Mouse (Mus musculus) heart, embryonic 16.5 days (tissue): Measurements from ENCODE around the gene Best2. TPM values are rescaled to one million over a fixed set of nuclear protein-coding genes. Genes with fewer than 3 reads are reported as not detected.
A peak's percentile ranks its signal among the peaks of the same experiment; 100 is the strongest.

Experiments
- ATAC-seq: fragments of 200-750 bp; cut with Nextera tagmentation; replicated peaks from 2 replicates; pipeline ENCODE4 v1.8.0; 2017; ENCODE audit warnings: moderate number of reproducible peaks; ENCODE audit not compliant: insufficient read depth, low FRiP score; ENCODE audit errors: extremely low read depth
- H3K27ac ChIP-seq: fragments of 300-500 bp; sonication (generic); 2 replicates; pipeline ENCODE4 v1.5.1; 2014; ENCODE audit warnings: mild to moderate bottlenecking, low read length, control low read depth, moderate library complexity
- H3K27me3 ChIP-seq: fragments of 300-500 bp; sonication (generic); 2 replicates; pipeline ENCODE4 v1.6.1; 2014; ENCODE audit warnings: low read length, mixed read lengths; ENCODE audit not compliant: control insufficient read depth, insufficient read depth
- H3K36me3 ChIP-seq: fragments of 300-500 bp; sonication (generic); 2 replicates; pipeline ENCODE4 v1.6.1; 2014; ENCODE audit not compliant: control insufficient read depth, insufficient read depth
- H3K4me1 ChIP-seq: fragments of 300-500 bp; sonication (generic); 2 replicates; pipeline ENCODE4 v1.6.1; 2014; ENCODE audit warnings: low read length, mixed read lengths; ENCODE audit not compliant: control insufficient read depth, insufficient read depth
- H3K4me2 ChIP-seq: fragments of 300-500 bp; sonication (generic); 2 replicates; pipeline ENCODE4 v1.6.1; 2014; ENCODE audit warnings: low read depth, mild to moderate bottlenecking, control low read depth, low read length
- H3K4me3 ChIP-seq: fragments of 300-500 bp; sonication (generic); 2 replicates; pipeline ENCODE4 v1.5.1; 2014; ENCODE audit warnings: mild to moderate bottlenecking, control low read depth, low read length
- H3K9ac ChIP-seq: fragments of 300-500 bp; sonication (generic); 2 replicates; pipeline ENCODE4 v1.6.1; 2014; ENCODE audit warnings: low read length, control low read depth
- H3K9me3 ChIP-seq: fragments of 300-500 bp; sonication (generic); replicated peaks from 2 replicates; pipeline ENCODE4 v1.6.1; 2016; ENCODE audit warnings: low read length; ENCODE audit not compliant: control insufficient read depth
- WGBS: fragments of 180-500 bp; shearing (Covaris S2); extraction: QIAGEN DNeasy Blood & Tissue Kit; methylation state at CpG from one replicate; pipeline ENCODE4 v1.1.7; 2014; 5-methylcytosine and 5-hydroxymethylcytosine counted together
- polyA plus RNA-seq: library from polyadenylated mRNA; unstranded; fragments of >200 nt; fragmentation: Nextera tagmentation; extraction: Ambion mirVana; gene quantifications from 2 replicates; pipeline ENCODE4 v1.2.1, GENCODE M21; 2015

The Best2 gene
- polyA plus RNA-seq, 1 experiment from 2014 or later, result not detected

- Histone ChIP-seq H3K27ac (peak within 1 kb of the TSS; percentile 89), H3K36me3 (peaks cover 37% of the 10 kb centered on the region), H3K9ac (peak within 1 kb of the TSS; percentile 97), H3K4me1 (peaks cover 36% of the 10 kb centered on the region), H3K27me3 (no peaks in the 10 kb centered on the region), H3K4me2 (peak within 1 kb of the TSS; percentile 96), H3K9me3 (no peaks in the 10 kb centered on the region), H3K4me3 (peak within 1 kb of the TSS; percentile 88)
- ATAC-seq, result peak; percentile 79
- 0% methylated on average over 74 of the region's 75 CpGs for WGBS
Observed at GRCm38 (mm10) chr8:85026670-85027515, 12.6 kb upstream of the Best2 start, which contains the start of gene Trir. Gene Trir (plus strand): TSS chr8:85026823.

GRCm38 (mm10) chr8:85025098-85025932 is 11.0 kb upstream of the Best2 start, which contains the start of gene Asna1:
Gene Asna1 (minus strand): TSS chr8:85025281.
- H3K9ac ChIP-seq, result peak within 1 kb of the TSS; percentile 88
- peaks cover 36% of the 10 kb centered on the region for H3K4me1 ChIP-seq
- H3K27ac ChIP-seq, result peak within 1 kb of the TSS; percentile 83
- H3K9me3 ChIP-seq, result no peaks in the 10 kb centered on the region
- peak within 1 kb of the TSS; percentile 96 for H3K4me2 ChIP-seq
- peak; percentile 84 for ATAC-seq
- WGBS, result 5% methylated on average over 30 of the region's 30 CpGs
- peak within 1 kb of the TSS; percentile 88 for H3K4me3 ChIP-seq
- no peaks in the 10 kb centered on the region for H3K27me3 ChIP-seq
- H3K36me3 ChIP-seq, result peaks cover 31% of the 10 kb centered on the region

- Histone ChIP-seq H3K9me3 (no peaks in the 10 kb centered on the region), H3K36me3 (peaks cover 31% of the 10 kb centered on the region), H3K4me2 (peak overlapping the region; percentile 96; the same call in 1 of the 2 replicates), H3K27me3 (no peaks in the 10 kb centered on the region), H3K4me3 (no peak overlapping the region; the same call in 1 of the 2 replicates), H3K9ac (no peak overlapping the region), H3K27ac (no peak overlapping the region), H3K4me1 (peaks cover 32% of the 10 kb centered on the region)
- no peak for ATAC-seq
- 96% methylated on average over 3 of the region's 3 CpGs for WGBS
Observed at GRCm38 (mm10) chr8:85023846-85024245, 9.5 kb upstream of the Best2 start.

GRCm38 (mm10) chr8:85021514-85022055 is 7.3 kb upstream of the Best2 start:
- H3K27me3 ChIP-seq, result no peaks in the 10 kb centered on the region
- H3K9me3 ChIP-seq, result no peaks in the 10 kb centered on the region
- no peak overlapping the region for H3K9ac ChIP-seq
- H3K27ac ChIP-seq, result no peak overlapping the region
- no peak overlapping the region for H3K4me3 ChIP-seq
- 98% methylated on average over 3 of the region's 3 CpGs for WGBS
- H3K4me1 ChIP-seq, result peaks cover 20% of the 10 kb centered on the region
- no peak for ATAC-seq
- no peak overlapping the region for H3K4me2 ChIP-seq
- peaks cover 40% of the 10 kb centered on the region for H3K36me3 ChIP-seq

- no peak for ATAC-seq
- Histone ChIP-seq H3K9ac (no peak overlapping the region), H3K36me3 (peaks cover 27% of the 10 kb centered on the region), H3K4me2 (no peak overlapping the region), H3K9me3 (no peaks in the 10 kb centered on the region), H3K4me3 (no peak overlapping the region), H3K4me1 (peaks cover 3% of the 10 kb centered on the region; the same call in 1 of the 2 replicates), H3K27ac (no peak overlapping the region), H3K27me3 (peaks cover 15% of the 10 kb centered on the region)
- 50% methylated on average over 5 of the region's 5 CpGs for WGBS
Observed at GRCm38 (mm10) chr8:85017209-85017608, 2.9 kb upstream of the Best2 start.

- WGBS, result 62% methylated on average over 10 of the region's 10 CpGs
- no peaks in the 10 kb centered on the region for H3K9me3 ChIP-seq
- H3K27ac ChIP-seq, result no peak overlapping the region
- H3K27me3 ChIP-seq, result peaks cover 17% of the 10 kb centered on the region
- H3K9ac ChIP-seq, result no peak overlapping the region
- no peak overlapping the region for H3K4me2 ChIP-seq
- no peak for ATAC-seq
- peaks cover 22% of the 10 kb centered on the region for H3K36me3 ChIP-seq
- no peak overlapping the region for H3K4me3 ChIP-seq
- peaks cover 3% of the 10 kb centered on the region; the same call in 1 of the 2 replicates for H3K4me1 ChIP-seq
Observed at GRCm38 (mm10) chr8:85016724-85017123, 2.4 kb upstream of the Best2 start.

- peaks cover 5% of the 10 kb centered on the region for H3K36me3 ChIP-seq
- 4% methylated on average over 25 of the region's 26 CpGs for WGBS
- no peak overlapping the region for H3K27ac ChIP-seq
- H3K27me3 ChIP-seq, result peaks cover 42% of the 10 kb centered on the region
- peak overlapping the region; percentile 29 for H3K4me3 ChIP-seq
- H3K4me1 ChIP-seq, result peaks cover 3% of the 10 kb centered on the region; the same call in 1 of the 2 replicates
- no peak overlapping the region for H3K9ac ChIP-seq
- no peak for ATAC-seq
- peak overlapping the region; percentile 52 for H3K4me2 ChIP-seq
- no peaks in the 10 kb centered on the region for H3K9me3 ChIP-seq
Observed at GRCm38 (mm10) chr8:85013230-85013840, 996 bp downstream of the Best2 start.

GRCm38 (mm10) chr8:85011242-85011641 is 3.1 kb downstream of the Best2 start:
- Histone ChIP-seq H3K36me3 (no peaks in the 10 kb centered on the region), H3K27ac (no peak overlapping the region), H3K4me3 (no peak overlapping the region), H3K4me2 (no peak overlapping the region), H3K4me1 (peaks cover 3% of the 10 kb centered on the region; the same call in 1 of the 2 replicates), H3K9me3 (no peaks in the 10 kb centered on the region), H3K9ac (no peak overlapping the region), H3K27me3 (peaks cover 49% of the 10 kb centered on the region)
- 10% methylated on average over 28 of the region's 28 CpGs for WGBS
- ATAC-seq, result no peak
